Mouse (Mus musculus): ENCODE results near the gene Cyp3a13.
"Not testable (repeated sequence)": the region's sequence is repeated elsewhere in the genome, so short reads cannot be mapped to it uniquely, and the experiment has no call there.

Gene Cyp3a13

DNA sequence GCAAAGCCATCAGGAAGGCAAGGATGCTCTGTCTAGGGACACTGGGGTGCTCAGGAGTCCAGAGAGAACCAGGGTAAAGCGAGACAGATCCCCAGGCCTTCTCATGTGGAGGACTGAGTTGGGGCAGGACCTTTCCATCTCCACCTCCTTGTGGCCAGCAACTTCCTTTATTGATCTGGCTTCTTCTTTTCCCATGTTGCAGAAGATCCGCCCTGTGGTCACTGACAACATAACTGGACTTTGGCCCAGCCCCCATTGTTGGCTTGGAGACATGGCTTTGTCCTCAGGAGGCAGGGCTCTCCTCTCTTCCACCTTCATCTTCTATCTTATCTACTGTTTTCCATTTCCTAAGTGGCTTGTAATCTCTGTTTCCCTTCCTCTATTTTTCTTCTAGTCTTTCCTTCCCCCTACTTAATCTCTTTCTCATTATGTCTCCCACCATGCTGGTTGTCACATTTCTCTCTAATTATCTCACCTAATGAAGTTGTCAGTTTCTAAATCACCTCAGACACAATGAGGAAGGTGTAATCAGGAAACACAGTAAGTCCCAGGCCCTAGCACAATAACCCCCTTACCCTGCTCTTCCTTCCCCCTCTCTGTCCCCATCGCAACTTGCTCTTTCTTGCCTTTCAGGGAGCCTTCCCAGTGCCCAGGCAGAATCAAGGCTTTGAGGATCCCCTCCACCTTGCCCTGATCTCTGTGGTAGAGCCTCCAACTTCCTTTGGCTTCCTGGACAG lies 49.6 kb downstream of the Cyp3a13 start, which contains the start of gene Pilrb2:
Gene Pilrb2, minus strand, starts transcription at position 172 of the 737 bp plus-strand sequence.
- not testable (repeated sequence) for DNase-seq

DNA sequence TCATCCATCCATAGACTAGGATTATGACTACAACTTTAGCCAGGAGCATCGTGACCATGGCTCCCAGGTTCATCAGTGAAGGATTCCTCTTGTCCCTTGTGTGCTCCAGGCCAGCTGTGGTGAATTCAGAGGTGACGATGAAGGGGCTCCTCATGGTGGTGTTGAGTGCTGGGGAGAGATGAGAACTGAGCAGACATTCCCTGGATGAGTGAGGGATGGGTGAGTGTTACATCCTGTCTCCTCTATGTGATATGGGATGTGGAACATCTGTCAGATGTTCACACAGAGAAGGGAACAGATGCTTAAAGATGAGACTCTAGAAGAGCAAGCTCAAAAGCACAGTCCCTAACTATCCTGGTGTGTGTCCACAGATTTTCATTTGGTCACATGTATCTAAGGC lies 52.8 kb downstream of the Cyp3a13 start:
- DNase-seq: not testable (repeated sequence)

DNA sequence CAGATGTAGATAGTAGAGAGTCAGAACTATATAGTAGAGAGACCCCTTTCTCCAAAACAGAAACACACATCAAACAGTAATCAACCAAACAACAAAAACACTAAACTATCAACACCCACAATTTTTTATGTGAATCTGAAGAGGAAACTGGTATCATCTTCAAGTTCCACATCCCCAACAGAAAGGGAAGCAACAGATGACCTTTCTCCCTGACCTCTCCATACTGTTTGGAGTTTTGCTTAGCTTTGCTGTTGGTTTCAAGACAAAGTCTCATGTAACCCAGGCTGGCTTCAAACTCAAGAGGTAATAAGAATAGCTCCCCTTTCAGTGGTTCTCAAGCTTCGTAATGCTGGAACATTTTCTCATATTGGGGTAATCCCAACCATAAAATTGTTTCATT lies 57.4 kb downstream of the Cyp3a13 start:
- DNase-seq: not testable (repeated sequence)

DNA sequence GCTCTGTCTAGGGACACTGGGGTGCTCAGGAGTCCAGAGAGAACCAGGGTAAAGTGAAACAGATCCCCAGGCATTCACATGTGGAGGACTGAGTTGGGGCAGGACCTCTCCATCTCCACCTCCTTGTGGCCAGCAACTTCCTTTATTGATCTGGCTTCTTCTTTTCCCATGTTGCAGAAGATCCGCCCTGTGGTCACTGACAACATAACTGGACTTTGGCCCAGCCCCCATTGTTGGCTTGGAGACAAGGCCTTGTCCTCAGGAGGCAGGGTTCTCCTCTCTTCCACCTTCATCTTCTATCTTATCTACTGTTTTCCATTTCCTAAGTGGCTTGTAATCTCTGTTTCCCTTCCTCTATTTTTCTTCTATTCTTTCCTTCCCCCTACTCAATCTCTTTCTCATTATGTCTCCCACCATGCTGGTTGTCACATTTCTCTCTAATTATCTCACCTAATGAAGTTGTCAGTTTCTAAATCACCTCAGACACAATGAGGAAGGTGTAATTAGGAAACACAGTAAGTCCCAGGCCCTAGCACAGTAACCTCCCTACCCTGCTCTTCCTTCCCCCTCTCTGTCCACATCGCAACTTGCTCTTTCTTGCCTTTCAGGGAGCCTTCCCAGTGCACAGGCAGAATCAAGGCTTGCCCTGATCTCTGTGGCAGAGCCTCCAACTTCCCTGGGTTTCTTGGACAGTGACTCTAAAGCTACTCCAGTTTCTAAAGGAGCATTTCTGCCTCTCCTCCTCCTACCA lies 63.3 kb downstream of the Cyp3a13 start, which contains the start of gene Pilrb1:
Gene Pilrb1, minus strand, starts transcription at position 147 of the 751 bp plus-strand sequence.
- not testable (repeated sequence) for DNase-seq

DNA sequence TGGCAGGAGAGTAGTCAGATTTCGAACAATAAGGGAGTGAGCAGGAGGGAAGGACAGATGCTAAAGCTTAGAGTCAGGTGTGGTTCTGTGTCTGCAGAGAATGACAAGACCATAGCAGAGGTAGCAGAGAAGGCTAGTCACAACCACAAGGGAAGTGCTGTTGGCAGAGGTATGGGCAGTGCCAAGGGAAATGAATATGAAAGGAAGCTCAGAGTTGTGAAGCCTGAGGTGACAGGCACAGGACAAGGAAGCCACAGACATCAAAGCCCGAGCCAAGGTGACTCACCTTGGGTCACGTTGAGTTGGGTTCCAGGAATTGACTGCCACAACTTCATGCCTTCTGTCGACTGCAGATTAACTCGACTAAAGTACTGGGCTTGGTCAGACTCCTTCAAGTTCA lies 64.5 kb downstream of the Cyp3a13 start:
- DNase-seq: not testable (repeated sequence)

DNA sequence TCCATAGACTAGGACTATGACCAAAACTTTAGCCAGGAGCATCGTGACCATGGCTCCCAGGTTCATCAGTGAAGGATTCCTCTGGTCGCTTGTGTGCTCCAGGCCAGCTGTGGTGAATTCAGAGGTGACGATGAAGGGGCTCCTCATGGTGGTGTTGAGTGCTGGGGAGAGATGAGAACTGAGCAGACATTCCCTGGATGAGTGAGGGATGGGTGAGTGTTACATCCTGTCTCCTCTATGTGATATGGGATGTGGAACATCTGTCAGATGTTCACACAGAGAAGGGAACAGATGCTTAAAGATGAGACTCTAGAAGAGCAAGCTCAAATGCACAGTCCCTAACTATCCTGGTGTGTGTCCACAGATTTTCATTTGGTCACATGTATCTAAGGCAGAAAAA lies 66.5 kb downstream of the Cyp3a13 start:
- not testable (repeated sequence) for DNase-seq

DNA sequence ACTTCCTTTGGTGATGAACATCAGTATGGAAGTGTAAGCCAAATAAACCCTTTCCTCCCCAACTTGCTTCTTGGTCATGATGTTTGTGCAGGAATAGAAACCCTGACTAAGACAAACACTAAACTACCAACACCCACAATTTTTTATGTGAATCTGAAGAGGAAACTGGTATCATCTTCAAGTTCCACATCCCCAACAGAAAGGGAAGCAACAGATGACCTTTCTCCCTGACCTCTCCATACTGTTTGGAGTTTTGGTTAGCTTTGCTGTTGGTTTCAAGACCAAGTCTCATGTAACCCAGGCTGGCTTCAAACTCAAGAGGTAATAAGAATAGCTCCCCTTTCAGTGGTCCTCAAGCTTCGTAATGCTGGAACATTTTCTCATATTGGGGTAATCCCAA lies 71.1 kb downstream of the Cyp3a13 start:
- not testable (repeated sequence) for DNase-seq
